Mouse (Mus musculus): ENCODE results near the gene Ppm1d. TPM values are rescaled to one million over a fixed set of nuclear protein-coding genes. Genes with fewer than 3 reads are reported as not detected.

The Ppm1d gene
- polyA plus RNA-seq, 1 experiment from 2014 or later = 14.6 TPM

Other genes with a start within 250 kb of the Ppm1d start
- 7.1 and 9.7 TPM in 2 replicates for gene Usp32, start 171.1 kb upstream of the Ppm1d start, polyA plus RNA-seq (2014; fragmentation: Nextera tagmentation; extraction: Ambion mirVana)
- 0.53 TPM in 1 of 2 replicates, not detected in the other for gene 1700125H20Rik, start 140.8 kb upstream of the Ppm1d start, polyA plus RNA-seq (2014; fragmentation: Nextera tagmentation; extraction: Ambion mirVana)
- 51.4 and 52.4 TPM in 2 replicates for gene Appbp2, start 76.1 kb upstream of the Ppm1d start, polyA plus RNA-seq (2014; fragmentation: Nextera tagmentation; extraction: Ambion mirVana)
- gene Bcas3, start 41.9 kb downstream of the Ppm1d start, polyA plus RNA-seq (2014; fragmentation: Nextera tagmentation; extraction: Ambion mirVana) = 20.4 and 22.6 TPM in 2 replicates

Data from stomach, embryonic 14.5 days (tissue).